Mouse (Mus musculus) olfactory bulb, adult 2 months (tissue): ENCODE measurements around the gene Pnldc1. TPM values are rescaled to one million over a fixed set of nuclear protein-coding genes. Genes with fewer than 3 reads are reported as not detected.

Experiments used
- H3K27ac ChIP-seq: fragments of 200-500 bp; 2 replicates; pipeline ENCODE4 v1.5.1; 2012; ENCODE audit warnings: low read depth, low read length; ENCODE audit not compliant: insufficient read depth
- H3K4me1 ChIP-seq: fragments of 200-500 bp; 2 replicates; pipeline ENCODE4 v1.6.1; 2012; ENCODE audit warnings: low read length; ENCODE audit not compliant: control insufficient read depth, insufficient read depth
- H3K4me3 ChIP-seq: fragments of 200-500 bp; 2 replicates; pipeline ENCODE4 v1.5.1; 2012; ENCODE audit warnings: mild to moderate bottlenecking, low read depth, low read length, moderate library complexity; ENCODE audit not compliant: insufficient read depth
- CTCF ChIP-seq: fragments of 200-500 bp; IDR thresholded peaks from 2 replicates; pipeline ENCODE4 v1.5.1; 2012; ENCODE audit warnings: low read depth, mild to moderate bottlenecking, low read length, moderate library complexity; ENCODE audit not compliant: insufficient read depth
- POLR2A ChIP-seq: fragments of 200-500 bp; IDR thresholded peaks from 2 replicates; pipeline ENCODE4 v1.6.1; 2012; ENCODE audit warnings: mild to moderate bottlenecking, low read depth, low read length, moderate library complexity; ENCODE audit not compliant: insufficient read depth
- WGBS: fragments of 180-500 bp; shearing (Covaris S2); methylation state at CpG from one replicate; pipeline ENCODE4 v1.1.7; 2018; 5-methylcytosine and 5-hydroxymethylcytosine counted together
- polyA plus RNA-seq: library from polyadenylated mRNA; stranded (reverse); fragments of >200 nt; gene quantifications from 2 replicates; pipeline ENCODE4 v1.2.4, GENCODE M21; 2012; ENCODE audit warnings: low replicate concordance; ENCODE audit not compliant: missing spikeins, insufficient read depth, insufficient read length

Pnldc1 gene
- polyA plus RNA-seq, 1 experiment: not detected

- Histone ChIP-seq H3K4me1 (no peaks in the 10 kb centered on the region), H3K4me3 (no peak overlapping the region), H3K27ac (no peak overlapping the region)
- WGBS: 59% methylated on average over 4 of the region's 4 CpGs
- TF ChIP-seq CTCF (no peak), POLR2A (no peak)
Measured at GRCm38 (mm10) chr17:12891054-12891453, 19.0 kb downstream of the Pnldc1 start.

- Histone ChIP-seq H3K4me1 (no peaks in the 10 kb centered on the region), H3K27ac (no peak overlapping the region), H3K4me3 (no peak overlapping the region)
- 81% methylated on average over 15 of the region's 15 CpGs for WGBS
- TF ChIP-seq CTCF (no peak), POLR2A (no peak)
Measured at GRCm38 (mm10) chr17:12887021-12887775, 22.8 kb downstream of the Pnldc1 start.

- no peaks in the 10 kb centered on the region for H3K4me1 ChIP-seq
- H3K4me3 ChIP-seq: no peak overlapping the region
- no peak overlapping the region for H3K27ac ChIP-seq
- TF ChIP-seq CTCF (no peak), POLR2A (no peak)
- WGBS: 58% methylated on average over 6 of the region's 6 CpGs
Measured at GRCm38 (mm10) chr17:12886620-12887019, 23.4 kb downstream of the Pnldc1 start.

- Histone ChIP-seq H3K27ac (no peak overlapping the region), H3K4me3 (no peak overlapping the region), H3K4me1 (peaks cover 4% of the 10 kb centered on the region)
- TF ChIP-seq POLR2A: no peak
- WGBS: 74% methylated on average over 1 of the region's 1 CpGs
Measured at GRCm38 (mm10) chr17:12881216-12881615, 28.8 kb downstream of the Pnldc1 start.

GRCm38 (mm10) chr17:12880178-12880577 is 29.9 kb downstream of the Pnldc1 start:
- H3K27ac ChIP-seq: no peak overlapping the region
- H3K4me1 ChIP-seq: peaks cover 4% of the 10 kb centered on the region
- TF ChIP-seq CTCF (no peak), POLR2A (no peak)
- H3K4me3 ChIP-seq: no peak overlapping the region
- 1% methylated on average over 14 of the region's 14 CpGs for WGBS

- WGBS: 82% methylated on average over 5 of the region's 5 CpGs
- Histone ChIP-seq H3K4me1 (peaks cover 20% of the 10 kb centered on the region), H3K27ac (no peak within 1 kb of the TSS), H3K4me3 (no peak within 1 kb of the TSS)
- TF ChIP-seq POLR2A: no peak
- no peak for TF ChIP-seq CTCF
Measured at GRCm38 (mm10) chr17:12875734-12876133, 34.3 kb downstream of the Pnldc1 start, which contains the start of gene Mrgprh. Gene Mrgprh, plus strand, starts transcription at chr17:12876034.

GRCm38 (mm10) chr17:12872275-12873028 is 37.6 kb downstream of the Pnldc1 start:
- Histone ChIP-seq H3K4me1 (peaks cover 16% of the 10 kb centered on the region), H3K27ac (no peak overlapping the region), H3K4me3 (0 out of 2 replicates have a peak overlapping the region, but pooled peaks have one; percentile 4)
- 28% methylated on average over 16 of the region's 16 CpGs for WGBS
- TF ChIP-seq POLR2A: no peak
- no peak for TF ChIP-seq CTCF

- WGBS: 27% methylated on average over 4 of the region's 4 CpGs
- H3K27ac ChIP-seq: no peak overlapping the region
Measured at GRCm38 (mm10) chr17:12868640-12869039, 41.4 kb downstream of the Pnldc1 start.

GRCm38 (mm10) chr17:12868043-12868442 is 42.0 kb downstream of the Pnldc1 start, which contains the start of gene Mas1:
Gene Mas1, minus strand, starts transcription at chr17:12868143.
- Histone ChIP-seq H3K4me3 (no peak within 1 kb of the TSS), H3K4me1 (peaks cover 20% of the 10 kb centered on the region), H3K27ac (peak within 1 kb of the TSS; percentile 52)
- WGBS: 54% methylated on average over 2 of the region's 2 CpGs
- TF ChIP-seq CTCF: no peak
- TF ChIP-seq POLR2A: no peak

More at GRCm38 (mm10) chr17:12868640-12869039, 41.4 kb downstream of the Pnldc1 start:
- Histone ChIP-seq H3K4me1 (peaks cover 20% of the 10 kb centered on the region), H3K4me3 (no peak overlapping the region)
- TF ChIP-seq CTCF (no peak), POLR2A (no peak)

GRCm38 (mm10) chr17:12866853-12867252 is 43.2 kb downstream of the Pnldc1 start:
- WGBS: 27% methylated on average over 10 of the region's 10 CpGs
- H3K27ac ChIP-seq: peak overlapping the region; percentile 52
- TF ChIP-seq CTCF (no peak), POLR2A (no peak)
- H3K4me3 ChIP-seq: no peak overlapping the region
- peaks cover 14% of the 10 kb centered on the region for H3K4me1 ChIP-seq
